Mouse (Mus musculus) liver, embryonic 15.5 days (tissue): ENCODE measurements around the gene Atp1b1. TPM values are rescaled to one million over a fixed set of nuclear protein-coding genes. Genes with fewer than 3 reads are reported as not detected.

ENCODE experiments used
- ATAC-seq: fragments of 200-750 bp; cut with Nextera tagmentation; 2 replicates; pipeline ENCODE4 v1.8.0; 2017; ENCODE audit warnings: moderate number of reproducible peaks, mild to moderate bottlenecking, moderate library complexity; ENCODE audit not compliant: insufficient read depth
- H3K27ac ChIP-seq: fragments of 300-500 bp; sonication (generic); replicated peaks from 2 replicates; pipeline ENCODE4 v1.5.1; 2015; ENCODE audit warnings: mild to moderate bottlenecking, inconsistent platforms
- H3K27me3 ChIP-seq: fragments of 300-500 bp; sonication (generic); 2 replicates; pipeline ENCODE4 v1.6.1; 2015; ENCODE audit warnings: mild to moderate bottlenecking, inconsistent platforms
- H3K36me3 ChIP-seq: fragments of 300-500 bp; sonication (generic); replicated peaks from 2 replicates; pipeline ENCODE4 v1.6.1; 2015; ENCODE audit warnings: moderate library complexity, mild to moderate bottlenecking, inconsistent platforms
- H3K4me1 ChIP-seq: fragments of 300-500 bp; sonication (generic); replicated peaks from 2 replicates; pipeline ENCODE4 v1.6.1; 2015; ENCODE audit warnings: inconsistent platforms
- H3K4me2 ChIP-seq: fragments of 300-500 bp; sonication (generic); 2 replicates; pipeline ENCODE4 v1.6.1; 2015; ENCODE audit warnings: moderate library complexity, mild to moderate bottlenecking, inconsistent platforms
- H3K4me3 ChIP-seq: fragments of 300-500 bp; sonication (generic); replicated peaks from 2 replicates; pipeline ENCODE4 v1.5.1; 2015; ENCODE audit warnings: mild to moderate bottlenecking, inconsistent platforms
- H3K9ac ChIP-seq: fragments of 300-500 bp; sonication (generic); 2 replicates; pipeline ENCODE4 v1.6.1; 2015; ENCODE audit warnings: moderate library complexity, mild to moderate bottlenecking, inconsistent platforms
- H3K9me3 ChIP-seq: fragments of 300-500 bp; sonication (generic); replicated peaks from 2 replicates; pipeline ENCODE4 v1.6.1; 2016; ENCODE audit warnings: inconsistent platforms
- WGBS: fragments of 180-500 bp; shearing (Covaris S2); methylation state at CpG from one replicate; pipeline ENCODE4 v1.1.7; 2015; ENCODE audit warnings: mixed read lengths; ENCODE audit not compliant: insufficient replicate concordance; 5-methylcytosine and 5-hydroxymethylcytosine counted together
- polyA plus RNA-seq: library from polyadenylated mRNA; unstranded; fragments of >200 nt; fragmentation: Nextera tagmentation; extraction: Ambion mirVana; gene quantifications from 2 replicates; pipeline ENCODE4 v1.2.1, GENCODE M21; 2015

Gene Atp1b1
- polyA plus RNA-seq, 1 experiment from 2014 or later: 13.5 TPM

GRCm38 (mm10) chr1:164415347-164415751, 42.8 kb downstream of the Atp1b1 start:
- ATAC-seq: peak; percentile 80
- Histone ChIP-seq H3K27ac (peak overlapping the region; percentile 56; the same call in 1 of the 2 replicates), H3K27me3 (no peaks in the 10 kb centered on the region), H3K9ac (no peak overlapping the region), H3K36me3 (no peaks in the 10 kb centered on the region), H3K9me3 (no peaks in the 10 kb centered on the region), H3K4me2 (no peak overlapping the region), H3K4me3 (no peak overlapping the region), H3K4me1 (0 out of 2 replicates have a peak, but pooled peaks cover 2% of the 10 kb centered on the region)
- WGBS: 68% methylated on average over 2 of the region's 2 CpGs

GRCm38 (mm10) chr1:164413608-164414007, 44.5 kb downstream of the Atp1b1 start:
- Histone ChIP-seq H3K27ac (no peak overlapping the region), H3K4me3 (no peak overlapping the region), H3K9ac (no peak overlapping the region), H3K9me3 (no peaks in the 10 kb centered on the region), H3K4me1 (0 out of 2 replicates have a peak, but pooled peaks cover 2% of the 10 kb centered on the region), H3K36me3 (no peaks in the 10 kb centered on the region), H3K4me2 (no peak overlapping the region), H3K27me3 (no peaks in the 10 kb centered on the region)
- no peak for ATAC-seq
- WGBS: 61% methylated on average over 11 of the region's 11 CpGs

- Histone ChIP-seq H3K9me3 (no peaks in the 10 kb centered on the region), H3K4me2 (no peak overlapping the region), H3K27me3 (no peaks in the 10 kb centered on the region), H3K27ac (no peak overlapping the region), H3K4me3 (no peak overlapping the region), H3K36me3 (no peaks in the 10 kb centered on the region), H3K4me1 (0 out of 2 replicates have a peak, but pooled peaks cover 2% of the 10 kb centered on the region), H3K9ac (no peak overlapping the region)
- 74% methylated on average over 9 of the region's 9 CpGs for WGBS
- no peak for ATAC-seq
Measured at GRCm38 (mm10) chr1:164412906-164413305, 45.2 kb downstream of the Atp1b1 start.

DNA sequence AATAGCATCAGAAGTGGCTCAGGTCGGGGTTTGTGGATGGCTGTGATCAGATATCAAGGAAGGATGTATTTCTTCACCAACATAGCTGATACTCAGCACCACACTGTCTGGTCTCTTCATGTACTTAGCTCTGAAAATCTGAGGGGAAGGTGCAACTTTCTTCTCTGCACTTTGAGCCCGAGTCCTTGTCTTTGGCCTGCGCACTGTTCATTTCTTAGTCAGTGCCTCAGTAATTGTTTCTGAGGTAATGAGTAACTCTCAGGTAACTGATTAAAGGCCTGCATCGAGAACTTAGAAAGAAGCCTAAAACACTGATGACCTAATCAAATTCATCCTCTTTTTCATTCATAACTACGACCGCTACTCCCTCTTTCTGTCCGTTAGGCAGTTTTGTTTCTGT, 46.8 kb downstream of the Atp1b1 start:
- Histone ChIP-seq H3K4me2 (no peak overlapping the region), H3K4me3 (no peak overlapping the region), H3K4me1 (0 out of 2 replicates have a peak, but pooled peaks cover 2% of the 10 kb centered on the region), H3K36me3 (no peaks in the 10 kb centered on the region), H3K27ac (no peak overlapping the region), H3K9ac (no peak overlapping the region), H3K9me3 (no peaks in the 10 kb centered on the region), H3K27me3 (no peaks in the 10 kb centered on the region)
- WGBS: 70% methylated on average over 7 of the region's 7 CpGs
- ATAC-seq: no peak

DNA sequence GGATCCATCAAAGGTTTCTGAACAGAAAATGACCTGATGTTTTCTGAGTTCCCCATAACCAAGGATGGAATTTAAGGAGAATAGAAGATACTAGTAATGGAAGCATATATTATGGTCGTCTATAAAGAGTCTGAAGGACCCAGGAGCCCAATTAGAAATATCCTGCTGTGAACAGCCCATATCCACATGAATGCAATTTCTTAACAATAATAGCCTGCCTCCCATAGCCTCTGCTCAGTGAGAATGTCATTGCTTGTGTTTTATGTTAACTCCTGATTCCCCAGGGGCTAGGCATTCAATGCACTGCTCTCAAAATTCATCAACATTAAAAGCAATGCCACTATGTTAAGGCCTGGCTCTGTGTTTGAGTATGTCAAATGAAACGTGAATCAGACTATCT, 49.5 kb downstream of the Atp1b1 start:
- H3K4me3 ChIP-seq: no peak overlapping the region
- ATAC-seq: no peak
- H3K9me3 ChIP-seq: no peaks in the 10 kb centered on the region
- H3K36me3 ChIP-seq: no peaks in the 10 kb centered on the region
- H3K4me2 ChIP-seq: no peak overlapping the region
- 55% methylated on average over 2 of the region's 2 CpGs for WGBS
- no peak overlapping the region for H3K27ac ChIP-seq
- H3K4me1 ChIP-seq: 0 out of 2 replicates have a peak, but pooled peaks cover 7% of the 10 kb centered on the region
- no peak overlapping the region for H3K9ac ChIP-seq
- H3K27me3 ChIP-seq: no peaks in the 10 kb centered on the region

- H3K4me3 ChIP-seq: no peak overlapping the region
- 62% methylated on average over 5 of the region's 5 CpGs for WGBS
- ATAC-seq: no peak
Measured at GRCm38 (mm10) chr1:164406506-164406905, 51.6 kb downstream of the Atp1b1 start.

DNA sequence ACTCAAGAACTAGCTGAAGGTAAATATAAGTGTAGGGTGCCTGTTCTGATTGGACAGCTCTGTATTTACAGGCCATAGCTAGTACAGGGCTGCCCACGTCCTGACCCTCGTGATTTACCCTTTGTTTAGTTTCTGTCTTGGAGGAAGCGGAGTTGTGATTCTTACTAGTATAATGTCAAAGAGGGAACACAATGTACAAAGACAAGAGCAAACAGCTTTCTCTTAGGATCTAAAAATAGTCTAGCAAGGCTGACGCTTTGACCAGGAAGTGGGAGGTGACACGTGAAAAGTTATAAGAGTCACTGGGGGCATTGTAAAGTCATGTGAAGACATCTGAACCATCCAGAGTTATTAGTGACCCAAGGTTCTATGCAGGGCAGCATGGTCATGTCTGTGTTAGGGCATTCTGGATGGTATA, 52.8 kb downstream of the Atp1b1 start:
- H3K4me3 ChIP-seq: no peak overlapping the region
- WGBS: 29% methylated on average over 5 of the region's 5 CpGs
- ATAC-seq: no peak; the same call in 1 of the 2 replicates

More at GRCm38 (mm10) chr1:164406506-164406905, 51.6 kb downstream of the Atp1b1 start:
- Histone ChIP-seq H3K9me3 (no peaks in the 10 kb centered on the region), H3K9ac (no peak overlapping the region), H3K27ac (no peak overlapping the region), H3K4me1 (0 out of 2 replicates have a peak, but pooled peaks cover 5% of the 10 kb centered on the region), H3K27me3 (no peaks in the 10 kb centered on the region), H3K36me3 (no peaks in the 10 kb centered on the region), H3K4me2 (no peak overlapping the region)

GRCm38 (mm10) chr1:164399578-164399977, 58.6 kb downstream of the Atp1b1 start:
- Histone ChIP-seq H3K4me1 (no peaks in the 10 kb centered on the region), H3K4me3 (no peak overlapping the region), H3K9me3 (no peaks in the 10 kb centered on the region), H3K9ac (no peak overlapping the region), H3K27ac (no peak overlapping the region), H3K36me3 (no peaks in the 10 kb centered on the region), H3K27me3 (no peaks in the 10 kb centered on the region), H3K4me2 (no peak overlapping the region)
- ATAC-seq: no peak
- WGBS: 83% methylated on average over 3 of the region's 3 CpGs

More for the DNA sequence above, 52.8 kb downstream of the Atp1b1 start:
- Histone ChIP-seq H3K9ac (no peak overlapping the region), H3K27me3 (no peaks in the 10 kb centered on the region), H3K4me1 (0 out of 2 replicates have a peak, but pooled peaks cover 5% of the 10 kb centered on the region), H3K36me3 (no peaks in the 10 kb centered on the region), H3K27ac (no peak overlapping the region), H3K9me3 (no peaks in the 10 kb centered on the region), H3K4me2 (no peak overlapping the region)

- Histone ChIP-seq H3K4me2 (no peak overlapping the region), H3K4me3 (no peak overlapping the region), H3K9me3 (no peaks in the 10 kb centered on the region), H3K9ac (no peak overlapping the region), H3K36me3 (no peaks in the 10 kb centered on the region), H3K4me1 (no peaks in the 10 kb centered on the region), H3K27me3 (no peaks in the 10 kb centered on the region), H3K27ac (no peak overlapping the region)
- WGBS: 53% methylated on average over 4 of the region's 4 CpGs
- ATAC-seq: no peak
Measured at GRCm38 (mm10) chr1:164397672-164398071, 60.5 kb downstream of the Atp1b1 start.

GRCm38 (mm10) chr1:164395131-164395780, 62.9 kb downstream of the Atp1b1 start:
- WGBS: 70% methylated on average over 6 of the region's 6 CpGs
- no peaks in the 10 kb centered on the region for H3K27me3 ChIP-seq
- no peak overlapping the region for H3K4me2 ChIP-seq
- no peaks in the 10 kb centered on the region for H3K36me3 ChIP-seq
- H3K4me1 ChIP-seq: no peaks in the 10 kb centered on the region
- H3K27ac ChIP-seq: no peak overlapping the region
- no peak overlapping the region for H3K4me3 ChIP-seq
- no peak for ATAC-seq
- H3K9me3 ChIP-seq: no peaks in the 10 kb centered on the region
- no peak overlapping the region for H3K9ac ChIP-seq

DNA sequence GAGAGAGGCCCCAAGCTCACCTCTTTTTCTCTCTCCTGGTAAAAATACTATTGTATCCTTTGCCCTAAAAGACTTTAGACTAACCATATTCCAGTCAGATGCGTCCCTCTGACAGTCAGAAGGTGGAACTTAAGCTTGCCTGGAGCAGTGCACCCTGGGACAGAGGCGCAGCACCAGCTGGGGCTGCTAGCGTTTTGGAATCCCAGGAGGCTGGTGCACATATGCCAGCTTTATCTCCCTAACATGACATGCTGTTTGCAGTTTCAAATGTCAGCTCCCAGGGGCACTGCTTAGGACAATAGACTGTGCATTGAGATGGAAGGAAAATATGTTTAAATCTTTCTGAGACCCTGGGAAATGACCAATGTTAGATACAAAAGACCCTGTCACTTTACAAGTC, 66.0 kb downstream of the Atp1b1 start:
- Histone ChIP-seq H3K9ac (no peak overlapping the region), H3K27me3 (no peaks in the 10 kb centered on the region), H3K36me3 (no peaks in the 10 kb centered on the region), H3K4me3 (no peak overlapping the region), H3K4me2 (no peak overlapping the region), H3K27ac (no peak overlapping the region), H3K4me1 (no peaks in the 10 kb centered on the region), H3K9me3 (no peaks in the 10 kb centered on the region)
- no peak for ATAC-seq
- 49% methylated on average over 3 of the region's 3 CpGs for WGBS

DNA sequence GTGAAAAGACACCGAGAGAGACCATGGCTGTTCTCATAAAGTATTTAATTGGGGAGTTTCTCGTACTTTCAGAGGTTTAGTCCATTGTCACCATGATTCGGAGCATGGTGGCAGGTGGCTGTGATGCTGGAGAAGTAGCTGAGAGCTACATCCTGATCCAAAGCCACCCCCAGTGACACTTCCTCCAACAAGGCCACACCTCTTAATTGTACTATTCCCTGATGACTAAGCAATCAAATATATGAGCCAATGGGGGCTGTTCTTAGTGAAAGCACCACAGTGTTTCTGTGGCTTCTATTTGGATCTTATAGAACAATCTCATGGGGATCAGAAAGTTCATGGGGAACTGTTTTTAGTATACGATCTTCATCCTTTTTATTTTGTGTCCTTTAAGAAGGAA, 68.4 kb downstream of the Atp1b1 start:
- 74% methylated on average over 4 of the region's 4 CpGs for WGBS
- Histone ChIP-seq H3K4me1 (no peaks in the 10 kb centered on the region), H3K27me3 (no peaks in the 10 kb centered on the region), H3K4me2 (no peak overlapping the region), H3K4me3 (no peak overlapping the region), H3K9me3 (no peaks in the 10 kb centered on the region), H3K36me3 (no peaks in the 10 kb centered on the region), H3K27ac (no peak overlapping the region), H3K9ac (no peak overlapping the region)
- no peak for ATAC-seq
